Mouse (Mus musculus): ENCODE data around the gene Dlgap1. TPM values are rescaled to one million over a fixed set of nuclear protein-coding genes. Genes with fewer than 3 reads are reported as not detected.

Gene Dlgap1
- polyA plus RNA-seq, 1 experiment from 2014 or later: 0.50 TPM

DNA sequence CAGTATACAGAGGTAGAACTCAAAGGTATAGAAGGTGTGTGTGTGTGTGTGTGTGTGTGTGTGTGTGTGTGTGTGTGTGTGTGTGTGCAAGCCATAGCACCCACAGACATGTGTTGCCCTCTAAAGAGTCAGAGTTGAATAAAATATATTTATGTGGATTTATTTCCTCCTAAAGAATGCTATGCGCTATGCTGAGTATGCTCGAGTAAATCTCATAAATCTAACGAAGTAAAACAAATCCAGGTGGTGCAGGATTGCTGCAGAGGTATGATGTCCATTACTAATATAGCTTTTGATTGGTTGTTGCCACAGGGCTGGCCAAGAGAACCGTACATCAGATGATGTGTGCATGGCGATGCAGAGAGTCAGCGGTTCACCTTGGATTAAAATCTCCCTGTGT, 222.4 kb downstream of the Dlgap1 start:
- WGBS: 80% methylated on average over 6 of the region's 6 CpGs
- Histone ChIP-seq H3K27ac (no peak overlapping the region), H3K4me3 (no peak overlapping the region), H3K9ac (no peak overlapping the region), H3K9me3 (replicated peaks) (no peaks in the 10 kb centered on the region), H3K4me1 (replicated peaks) (no peaks in the 10 kb centered on the region), H3K4me2 (no peak overlapping the region), H3K27me3 (no peaks in the 10 kb centered on the region), H3K36me3 (no peaks in the 10 kb centered on the region)
- ATAC-seq (replicated peaks; ENCODE audit: insufficient number of reproducible peaks, insufficient read depth, low FRiP score, low read depth): no peak

DNA sequence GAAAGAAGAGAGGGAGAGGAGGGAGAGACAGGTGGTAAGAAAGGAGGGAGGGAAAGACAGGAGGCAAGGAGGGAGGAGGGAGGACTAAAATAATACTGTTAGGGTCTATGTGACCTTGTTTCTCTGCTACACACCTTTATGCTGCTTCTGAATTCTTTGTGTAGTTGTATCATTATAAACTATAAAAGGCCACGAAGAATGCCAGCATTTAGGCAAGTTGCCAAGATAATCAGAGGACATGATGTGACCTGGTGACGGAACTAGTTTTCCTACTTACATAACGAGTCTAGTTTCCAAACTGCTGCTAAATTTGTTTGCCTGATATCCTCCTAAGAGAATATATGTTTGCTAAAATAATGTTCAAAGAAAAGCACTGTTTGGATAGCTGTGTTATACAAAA, 254.0 kb downstream of the Dlgap1 start:
- WGBS: 53% methylated on average over 3 of the region's 3 CpGs
- H3K9me3 ChIP-seq (replicated peaks): no peaks in the 10 kb centered on the region
- H3K4me1 ChIP-seq (replicated peaks): no peaks in the 10 kb centered on the region
- H3K4me3 ChIP-seq: no peak overlapping the region
- no peak overlapping the region for H3K4me2 ChIP-seq
- no peaks in the 10 kb centered on the region for H3K36me3 ChIP-seq
- ATAC-seq (replicated peaks; ENCODE audit: insufficient number of reproducible peaks, insufficient read depth, low FRiP score, low read depth): no peak
- no peak overlapping the region for H3K9ac ChIP-seq
- no peaks in the 10 kb centered on the region for H3K27me3 ChIP-seq
- no peak overlapping the region for H3K27ac ChIP-seq

DNA sequence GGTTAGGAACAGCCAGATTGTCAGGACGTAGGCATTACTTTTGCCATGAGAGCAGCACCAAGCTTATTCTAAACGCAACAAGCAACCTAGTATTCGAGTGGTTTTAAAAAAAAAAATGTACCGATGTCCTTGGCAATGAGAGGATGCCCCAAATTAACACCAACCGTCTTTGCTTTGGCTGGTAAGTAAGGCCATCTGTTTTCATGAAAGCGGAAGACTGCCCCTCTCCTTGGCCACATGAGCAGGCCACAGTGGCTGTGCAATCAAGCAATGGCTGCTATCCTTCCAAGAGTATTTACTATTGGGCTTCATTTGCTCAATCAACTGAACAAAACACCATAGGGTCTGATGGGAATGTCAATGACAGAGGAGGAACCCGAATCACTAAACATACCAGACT, 278.5 kb downstream of the Dlgap1 start:
- no peaks in the 10 kb centered on the region for H3K36me3 ChIP-seq
- ATAC-seq (replicated peaks; ENCODE audit: insufficient number of reproducible peaks, insufficient read depth, low FRiP score, low read depth): no peak
- 73% methylated on average over 7 of the region's 7 CpGs for WGBS
- H3K4me3 ChIP-seq: no peak overlapping the region
- H3K9me3 ChIP-seq (replicated peaks): no peaks in the 10 kb centered on the region
- no peaks in the 10 kb centered on the region for H3K4me1 ChIP-seq (replicated peaks)
- H3K4me2 ChIP-seq: no peak overlapping the region
- H3K27me3 ChIP-seq: no peaks in the 10 kb centered on the region
- H3K27ac ChIP-seq: no peak overlapping the region
- no peak overlapping the region for H3K9ac ChIP-seq

DNA sequence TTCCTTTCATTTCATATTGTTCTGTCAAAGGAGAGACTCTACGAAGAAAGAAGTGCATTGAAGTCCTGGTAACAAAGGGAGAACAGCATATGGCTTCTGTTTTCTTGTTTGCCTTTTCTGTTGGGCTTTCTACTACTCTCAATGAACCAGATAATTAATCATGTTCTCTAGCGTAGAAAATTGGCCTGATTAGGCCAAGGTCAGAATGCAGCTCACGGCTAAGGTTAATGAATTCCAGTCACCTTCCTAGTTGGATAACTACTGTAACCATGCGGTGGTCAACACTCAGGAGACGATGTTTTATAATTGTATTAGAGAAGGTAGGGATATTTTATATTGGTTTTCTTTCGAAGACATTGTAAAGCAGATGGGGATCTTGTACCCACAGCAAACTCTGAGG, 279.4 kb downstream of the Dlgap1 start:
- 72% methylated on average over 6 of the region's 6 CpGs for WGBS
- Histone ChIP-seq H3K4me2 (no peak overlapping the region), H3K9me3 (replicated peaks) (no peaks in the 10 kb centered on the region), H3K27ac (no peak overlapping the region), H3K36me3 (no peaks in the 10 kb centered on the region), H3K9ac (no peak overlapping the region), H3K27me3 (no peaks in the 10 kb centered on the region), H3K4me3 (no peak overlapping the region), H3K4me1 (replicated peaks) (no peaks in the 10 kb centered on the region)
- no peak for ATAC-seq (replicated peaks; ENCODE audit: insufficient number of reproducible peaks, insufficient read depth, low FRiP score, low read depth)

DNA sequence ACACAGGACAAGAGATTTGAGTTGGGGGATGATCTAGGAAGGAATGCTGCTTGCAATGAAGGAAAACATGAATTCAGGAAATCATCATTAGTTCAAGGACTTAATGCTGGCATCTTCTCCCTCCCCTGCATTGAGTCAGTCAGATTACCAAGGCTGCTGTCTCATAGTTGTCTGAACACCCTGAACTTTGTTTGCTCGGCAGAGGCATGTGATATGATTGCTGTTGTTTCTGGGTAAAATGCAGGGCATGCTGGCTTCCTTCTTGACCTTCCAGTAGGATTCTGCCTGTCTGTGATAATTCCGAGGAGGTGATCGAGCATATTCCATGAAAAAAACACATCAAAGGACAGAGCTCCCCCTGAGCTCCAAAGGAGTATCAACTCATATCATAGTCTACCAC, 283.6 kb downstream of the Dlgap1 start:
- H3K9ac ChIP-seq: no peak overlapping the region
- no peak overlapping the region for H3K4me2 ChIP-seq
- H3K4me1 ChIP-seq (replicated peaks): no peaks in the 10 kb centered on the region
- no peak overlapping the region for H3K27ac ChIP-seq
- no peaks in the 10 kb centered on the region for H3K27me3 ChIP-seq
- no peaks in the 10 kb centered on the region for H3K36me3 ChIP-seq
- ATAC-seq (replicated peaks; ENCODE audit: insufficient number of reproducible peaks, insufficient read depth, low FRiP score, low read depth): no peak
- H3K4me3 ChIP-seq: no peak overlapping the region
- WGBS: 66% methylated on average over 3 of the region's 3 CpGs
- H3K9me3 ChIP-seq (replicated peaks): no peaks in the 10 kb centered on the region

DNA sequence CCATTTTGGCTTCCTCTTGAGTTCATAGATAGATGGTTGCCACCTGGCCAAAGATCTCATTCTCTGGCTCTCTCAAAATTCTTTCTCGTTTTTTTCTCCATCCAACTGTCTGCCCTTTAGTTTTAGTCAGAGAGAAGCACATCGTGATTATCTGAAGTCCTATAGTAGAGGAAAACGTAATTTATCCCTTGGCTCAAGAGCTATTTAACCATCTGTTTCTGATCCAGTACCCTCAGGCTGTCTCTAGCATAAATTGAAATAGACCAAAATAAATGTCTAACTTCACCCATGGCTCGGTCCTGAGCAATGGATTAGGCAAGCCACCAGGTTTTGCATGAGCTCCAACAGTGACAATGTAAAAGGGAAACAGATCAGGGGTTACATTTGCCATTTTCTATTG, 287.5 kb downstream of the Dlgap1 start:
- no peaks in the 10 kb centered on the region for H3K27me3 ChIP-seq
- H3K9me3 ChIP-seq (replicated peaks): no peaks in the 10 kb centered on the region
- H3K36me3 ChIP-seq: no peaks in the 10 kb centered on the region
- H3K4me2 ChIP-seq: no peak overlapping the region
- no peak for ATAC-seq (replicated peaks; ENCODE audit: insufficient number of reproducible peaks, insufficient read depth, low FRiP score, low read depth)
- H3K4me1 ChIP-seq (replicated peaks): no peaks in the 10 kb centered on the region
- WGBS: 67% methylated on average over 4 of the region's 4 CpGs
- H3K9ac ChIP-seq: no peak overlapping the region
- H3K4me3 ChIP-seq: no peak overlapping the region
- H3K27ac ChIP-seq: no peak overlapping the region

DNA sequence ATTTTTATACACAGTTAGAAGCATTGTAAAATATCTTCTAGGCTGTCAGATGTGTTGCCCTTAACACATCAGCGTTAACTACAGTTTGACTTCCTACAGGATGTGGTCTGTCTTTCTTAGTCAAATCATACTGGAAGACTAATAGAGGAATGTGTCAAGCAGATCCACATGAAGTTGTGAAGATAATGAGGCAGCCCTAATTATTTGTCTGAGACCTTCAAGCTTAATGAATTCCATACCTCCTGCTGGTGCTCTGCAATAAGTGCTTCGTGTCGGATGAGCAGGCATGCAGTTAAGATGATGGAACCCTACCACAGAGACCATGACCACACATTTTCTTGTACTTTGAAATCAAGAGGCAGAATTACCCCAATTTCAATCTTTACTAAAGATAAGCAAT, 294.3 kb downstream of the Dlgap1 start:
- Histone ChIP-seq H3K9ac (no peak overlapping the region), H3K27me3 (no peaks in the 10 kb centered on the region), H3K27ac (no peak overlapping the region), H3K4me3 (no peak overlapping the region), H3K36me3 (no peaks in the 10 kb centered on the region), H3K9me3 (replicated peaks) (no peaks in the 10 kb centered on the region), H3K4me1 (replicated peaks) (no peaks in the 10 kb centered on the region), H3K4me2 (no peak overlapping the region)
- ATAC-seq (replicated peaks; ENCODE audit: insufficient number of reproducible peaks, insufficient read depth, low FRiP score, low read depth): no peak
- WGBS: 86% methylated on average over 3 of the region's 3 CpGs

DNA sequence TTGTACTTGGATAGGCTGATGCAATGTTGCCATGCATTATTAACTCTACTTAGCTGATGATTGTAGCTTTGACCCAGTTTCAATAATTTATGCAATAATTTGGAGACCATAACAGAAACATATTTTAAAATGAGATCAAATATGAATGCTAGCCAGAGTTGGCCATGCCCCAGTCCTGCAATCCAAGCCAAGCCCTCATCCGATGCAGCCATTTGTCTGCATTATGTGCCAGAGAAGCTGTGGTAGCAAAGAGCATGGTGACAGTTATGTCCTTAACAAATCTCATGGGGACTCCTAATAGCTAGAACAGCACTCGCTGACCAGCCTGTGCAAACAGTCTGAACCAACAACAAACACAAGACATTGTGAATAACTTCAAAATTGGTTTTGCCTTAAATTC, 303.3 kb downstream of the Dlgap1 start:
- H3K4me2 ChIP-seq: no peak overlapping the region
- no peaks in the 10 kb centered on the region for H3K36me3 ChIP-seq
- H3K4me3 ChIP-seq: no peak overlapping the region
- H3K27me3 ChIP-seq: no peaks in the 10 kb centered on the region
- H3K27ac ChIP-seq: no peak overlapping the region
- H3K9me3 ChIP-seq (replicated peaks): no peaks in the 10 kb centered on the region
- no peak for ATAC-seq (replicated peaks; ENCODE audit: insufficient number of reproducible peaks, insufficient read depth, low FRiP score, low read depth)
- WGBS: 78% methylated on average over 2 of the region's 2 CpGs
- H3K4me1 ChIP-seq (replicated peaks): no peaks in the 10 kb centered on the region
- no peak overlapping the region for H3K9ac ChIP-seq

DNA sequence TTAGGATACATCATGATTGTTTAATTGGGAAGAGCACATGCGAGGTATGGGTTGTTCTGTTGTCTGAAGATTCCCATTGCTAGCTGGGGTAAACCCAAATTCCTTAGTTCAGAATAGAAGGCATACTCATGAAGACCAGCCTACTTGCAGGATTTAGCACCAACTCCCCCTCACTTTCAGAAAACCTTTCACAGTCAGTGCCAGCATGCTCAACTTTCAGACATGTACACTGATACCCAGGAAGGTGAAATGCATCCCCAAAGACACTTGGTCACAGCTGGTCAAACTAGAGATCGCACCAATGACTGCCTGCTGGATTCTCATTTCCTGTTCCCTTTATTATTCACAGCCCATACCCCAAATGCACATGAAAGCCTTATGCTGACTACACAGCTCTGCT, 318.8 kb downstream of the Dlgap1 start:
- no peaks in the 10 kb centered on the region for H3K27me3 ChIP-seq
- no peak for ATAC-seq (replicated peaks; ENCODE audit: insufficient number of reproducible peaks, insufficient read depth, low FRiP score, low read depth)
- no peak overlapping the region for H3K4me3 ChIP-seq
- H3K4me1 ChIP-seq (replicated peaks): no peaks in the 10 kb centered on the region
- 85% methylated on average over 2 of the region's 2 CpGs for whole genome bisulfite sequencing
- no peak overlapping the region for H3K27ac ChIP-seq
- H3K36me3 ChIP-seq: no peaks in the 10 kb centered on the region
- H3K9ac ChIP-seq: no peak overlapping the region
- H3K4me2 ChIP-seq: no peak overlapping the region
- H3K9me3 ChIP-seq (replicated peaks): no peaks in the 10 kb centered on the region

DNA sequence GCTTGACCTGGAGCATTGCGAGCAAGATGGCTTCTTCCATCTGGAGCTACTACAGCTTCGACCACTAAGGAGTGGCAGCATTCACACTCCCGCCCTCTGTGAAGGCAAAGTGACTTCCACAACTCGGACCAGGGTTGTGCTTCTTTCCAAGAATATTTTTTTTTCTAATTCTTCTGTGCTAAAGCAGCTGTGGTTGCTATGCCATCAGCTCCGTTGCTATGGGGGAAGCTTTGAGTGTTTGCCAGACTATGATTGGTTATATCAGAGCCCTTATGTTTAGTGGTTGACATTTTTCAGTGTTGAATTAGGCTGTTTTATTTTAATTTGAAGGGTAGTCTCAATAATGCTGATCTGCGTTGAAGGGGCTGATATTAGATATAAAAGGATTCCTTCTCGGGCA, 325.2 kb downstream of the Dlgap1 start:
- Histone ChIP-seq H3K4me3 (no peak overlapping the region), H3K9ac (no peak overlapping the region), H3K9me3 (replicated peaks) (no peaks in the 10 kb centered on the region), H3K27ac (no peak overlapping the region), H3K4me2 (no peak overlapping the region), H3K36me3 (no peaks in the 10 kb centered on the region), H3K27me3 (no peaks in the 10 kb centered on the region), H3K4me1 (replicated peaks) (no peaks in the 10 kb centered on the region)
- no peak for ATAC-seq (replicated peaks; ENCODE audit: insufficient number of reproducible peaks, insufficient read depth, low FRiP score, low read depth)
- 76% methylated on average over 7 of the region's 7 CpGs for WGBS

DNA sequence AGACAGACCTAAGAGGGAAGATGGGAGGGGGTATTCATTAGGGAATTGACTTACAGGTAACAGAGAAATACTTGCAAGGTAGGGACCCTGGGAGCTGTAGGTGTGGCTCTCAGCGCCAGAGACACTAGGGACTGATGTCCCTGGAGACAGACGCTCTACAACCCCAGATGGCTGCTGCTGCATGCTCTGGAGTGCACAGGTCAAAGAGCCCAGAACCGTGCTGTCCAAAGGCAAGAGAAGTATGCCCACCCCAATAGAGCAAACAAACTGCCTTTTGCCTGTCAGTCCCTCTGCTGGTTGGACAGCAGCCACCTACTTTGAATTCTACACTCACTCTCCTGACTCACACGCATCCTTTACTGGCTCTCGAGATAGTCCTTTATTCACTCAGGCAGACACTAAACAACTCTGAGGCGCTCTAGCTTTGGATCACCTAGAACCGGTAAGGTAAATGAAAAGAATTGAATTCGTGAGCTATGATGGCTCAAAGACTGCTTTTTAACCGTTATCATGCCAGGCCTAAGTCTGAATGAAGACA, 333.1 kb downstream of the Dlgap1 start:
- Histone ChIP-seq H3K4me3 (no peak overlapping the region), H3K27ac (no peak overlapping the region), H3K4me2 (no peak overlapping the region), H3K36me3 (no peaks in the 10 kb centered on the region), H3K27me3 (no peaks in the 10 kb centered on the region), H3K9ac (no peak overlapping the region), H3K4me1 (replicated peaks) (no peaks in the 10 kb centered on the region), H3K9me3 (replicated peaks) (no peaks in the 10 kb centered on the region)
- WGBS: 63% methylated on average over 9 of the region's 9 CpGs
- no peak for ATAC-seq (replicated peaks; ENCODE audit: insufficient number of reproducible peaks, insufficient read depth, low FRiP score, low read depth)

DNA sequence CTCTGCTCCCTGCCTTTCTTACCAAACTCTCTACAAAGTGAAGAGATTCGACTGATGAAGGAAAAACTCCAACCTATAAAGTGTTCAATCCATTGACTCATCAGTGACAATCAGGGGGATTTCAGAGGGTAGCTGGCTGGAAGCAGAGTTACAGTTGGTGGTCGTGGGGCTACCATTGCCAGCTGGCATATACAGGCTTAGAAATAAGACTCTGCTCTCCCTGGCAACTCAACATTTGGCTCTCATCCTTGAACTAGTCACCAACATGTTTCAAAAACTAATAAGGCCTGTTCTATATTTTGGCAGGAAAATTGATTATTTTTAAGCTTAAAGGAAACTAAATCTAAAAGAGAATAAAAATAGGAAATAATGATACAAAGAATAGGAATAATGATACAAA, 333.8 kb downstream of the Dlgap1 start:
- H3K4me1 ChIP-seq (replicated peaks): no peaks in the 10 kb centered on the region
- no peak overlapping the region for H3K4me3 ChIP-seq
- H3K27me3 ChIP-seq: no peaks in the 10 kb centered on the region
- H3K9me3 ChIP-seq (replicated peaks): no peaks in the 10 kb centered on the region
- no peak overlapping the region for H3K9ac ChIP-seq
- H3K4me2 ChIP-seq: no peak overlapping the region
- H3K36me3 ChIP-seq: no peaks in the 10 kb centered on the region
- no peak overlapping the region for H3K27ac ChIP-seq
- ATAC-seq (replicated peaks; ENCODE audit: insufficient number of reproducible peaks, insufficient read depth, low FRiP score, low read depth): no peak
- 73% methylated on average over 2 of the region's 2 CpGs for WGBS

Measured in heart, embryonic 15.5 days (tissue).